Mouse (Mus musculus) urinary bladder, postnatal 25 days (tissue): Measurements from ENCODE around the gene Flywch2.

Experiments used
- DNase-seq: peaks from one replicate; pipeline ENCODE4 v3.0.0; 2022; ENCODE audit warnings: low spot score

The Flywch2 gene

DNA sequence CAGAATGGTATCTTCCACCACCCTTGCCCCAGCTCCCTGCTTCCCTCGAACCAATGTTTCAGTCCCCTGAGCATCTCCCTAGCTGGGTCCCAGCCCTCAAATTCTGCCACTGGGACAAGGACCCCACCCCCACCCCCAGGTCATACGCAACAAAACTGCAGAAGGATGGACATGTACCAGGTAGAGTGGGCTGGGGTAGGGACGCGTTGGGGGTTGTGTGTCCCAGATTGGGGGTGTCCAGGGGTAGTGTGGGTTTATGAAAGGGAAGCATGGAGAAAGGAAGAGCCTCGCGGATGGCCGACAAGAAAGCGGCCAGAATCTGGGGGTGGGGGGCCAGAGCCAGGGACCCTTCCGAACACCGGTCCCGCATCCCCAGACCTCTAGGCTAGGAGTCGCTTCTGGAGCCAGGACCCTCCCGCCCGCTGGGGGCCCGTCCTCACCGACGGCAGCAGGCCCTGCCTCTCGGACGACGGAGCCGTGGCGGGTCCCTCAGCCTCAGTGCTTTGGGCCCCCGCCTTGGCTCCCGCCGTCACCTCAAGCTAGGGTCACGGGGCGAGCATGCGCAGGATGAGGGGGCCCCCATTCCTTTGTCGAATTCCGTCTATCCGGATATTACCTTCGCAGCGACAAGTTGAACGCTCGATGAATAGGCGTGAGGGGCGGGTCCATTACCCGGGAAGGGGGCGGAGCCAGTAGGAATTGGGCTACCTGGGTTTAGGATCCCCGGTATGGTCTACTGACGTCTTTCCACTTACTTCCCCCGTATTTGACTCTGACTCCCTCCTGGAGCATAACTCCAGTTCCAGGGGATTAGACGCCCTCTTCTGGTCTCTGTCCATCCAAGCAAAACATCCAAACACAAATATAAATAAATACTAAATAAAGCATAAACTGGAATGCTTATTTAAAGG lies at the start of gene Flywch2:
Gene Flywch2 (minus strand): TSS at position 521 of the 911 bp plus-strand sequence.
- peak; percentile 70 for DNase-seq

DNA sequence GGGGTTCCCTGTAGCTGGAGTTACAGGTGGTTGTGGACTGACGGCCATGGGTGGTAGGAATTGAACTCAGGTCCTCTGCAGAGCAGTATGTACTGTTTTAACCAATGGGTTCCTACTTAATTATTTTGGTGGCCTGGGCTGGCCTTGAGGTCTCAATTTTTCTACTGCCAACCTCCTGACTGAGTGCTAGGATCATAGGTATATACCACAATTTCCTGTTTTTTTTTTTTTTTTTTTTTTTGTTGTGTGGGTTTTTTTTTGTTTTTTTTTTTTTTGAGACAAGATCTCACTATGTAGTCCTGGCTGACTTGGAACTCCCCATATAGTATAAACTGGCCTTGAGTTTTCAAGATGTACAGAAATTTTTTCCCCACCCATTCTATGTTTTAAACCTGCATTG lies 45.3 kb upstream of the Flywch2 start:
- no peak for DNase-seq

DNA sequence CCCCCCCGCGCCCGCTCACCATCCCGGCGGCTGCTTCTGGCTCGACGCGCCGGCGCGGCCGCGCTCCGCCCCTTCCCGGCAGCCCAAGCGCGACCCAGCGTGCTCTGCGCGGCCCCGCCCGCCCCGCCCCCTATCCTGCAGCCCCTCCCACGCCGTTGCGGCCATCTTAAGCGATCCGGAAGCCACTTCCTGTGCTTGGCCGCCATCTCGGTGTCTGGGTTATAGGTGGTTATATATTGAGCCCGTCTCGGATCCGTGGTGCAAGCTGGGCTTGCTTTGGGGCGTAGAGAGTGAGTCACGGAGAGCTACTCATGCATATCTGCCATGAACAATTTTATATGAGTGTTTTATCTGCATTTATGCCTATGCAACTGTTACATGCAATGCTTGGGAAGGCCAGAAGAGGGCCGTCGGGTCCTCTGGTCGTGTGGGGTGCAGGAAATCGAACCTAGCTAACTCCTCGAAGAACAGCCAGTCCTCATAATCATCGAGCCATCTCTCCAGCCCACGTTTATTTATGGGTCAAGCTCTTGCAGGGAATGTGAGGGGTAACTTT lies 43.3 kb upstream of the Flywch2 start, which contains the start of gene Elob:
Gene Elob (minus strand): TSS at position 73 of the 556 bp plus-strand sequence.
- peak; percentile 69 for DNase-seq

DNA sequence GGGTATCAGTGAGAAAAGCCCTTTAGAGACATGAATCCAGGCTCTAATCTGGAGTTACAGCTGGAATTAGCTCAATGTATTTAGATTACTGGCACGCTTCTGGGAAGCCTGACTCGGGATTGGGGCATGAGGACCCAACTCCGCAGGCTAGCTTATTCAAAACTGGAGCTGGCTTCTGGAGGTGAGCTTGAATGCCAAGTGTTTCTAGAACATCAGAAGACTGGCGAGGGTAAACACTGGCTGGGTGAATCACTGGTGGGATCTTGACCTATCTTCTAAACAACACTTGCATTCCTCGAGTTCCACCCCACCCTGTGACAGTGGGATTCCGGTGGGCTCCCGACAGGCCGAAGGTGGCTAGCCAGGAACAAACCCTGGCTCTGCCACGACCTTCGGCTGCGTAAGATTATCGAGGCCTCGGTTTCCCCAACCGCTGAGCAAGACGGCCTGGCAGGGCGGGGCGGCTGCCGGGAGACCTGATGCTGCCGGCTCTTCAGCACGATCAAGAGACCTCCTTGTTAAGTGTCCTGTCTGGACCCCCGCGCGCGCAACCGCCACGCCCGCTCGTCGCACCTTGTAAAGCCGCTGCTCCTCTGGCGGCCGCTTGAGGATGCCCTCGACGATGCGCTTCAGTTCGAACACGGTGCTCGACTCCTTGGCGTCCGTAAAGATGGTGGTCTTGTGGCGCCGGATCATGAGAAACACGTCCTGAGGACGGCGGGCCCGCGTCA lies 42.6 kb upstream of the Flywch2 start:
- peak; percentile 47 for DNase-seq

DNA sequence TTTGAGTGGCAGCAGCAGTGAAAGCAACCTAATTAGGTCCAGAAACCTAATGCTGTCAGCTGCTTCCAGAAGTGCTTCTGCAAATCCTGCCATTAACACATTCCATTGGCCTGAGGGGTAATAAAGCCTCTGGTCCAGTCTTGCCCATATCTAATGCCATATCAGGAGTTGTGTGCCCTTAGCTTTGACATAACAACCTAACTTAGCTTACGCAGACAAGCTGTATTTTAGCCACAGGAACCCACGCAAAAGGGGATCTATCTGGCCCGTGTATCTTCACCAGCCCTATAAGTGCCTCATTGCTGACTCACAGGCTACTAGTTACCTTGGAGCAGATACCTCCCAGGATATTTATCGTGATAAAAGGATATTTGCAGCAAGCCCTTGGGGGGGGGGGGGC lies 39.7 kb upstream of the Flywch2 start:
- no peak for DNase-seq

DNA sequence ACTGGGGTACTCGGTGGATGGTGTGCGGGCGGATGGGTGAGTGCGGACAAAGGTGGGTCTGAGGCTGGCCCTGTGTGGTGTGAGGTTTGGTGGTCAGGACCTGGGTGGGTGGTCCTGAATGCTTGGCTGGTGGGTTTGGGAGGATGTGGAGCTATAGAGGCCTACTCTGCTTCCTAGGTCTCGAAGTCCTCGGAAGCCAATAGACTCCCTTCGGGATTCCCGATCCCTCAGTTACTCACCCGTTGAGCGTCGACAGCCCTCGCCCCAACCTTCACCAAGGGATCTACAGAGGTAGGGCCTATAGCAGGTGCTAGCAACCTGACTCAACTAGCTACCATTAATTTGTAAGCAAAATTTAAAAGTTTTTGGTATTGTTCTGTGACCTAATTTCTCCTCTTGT lies 37.7 kb upstream of the Flywch2 start:
- no peak for DNase-seq

DNA sequence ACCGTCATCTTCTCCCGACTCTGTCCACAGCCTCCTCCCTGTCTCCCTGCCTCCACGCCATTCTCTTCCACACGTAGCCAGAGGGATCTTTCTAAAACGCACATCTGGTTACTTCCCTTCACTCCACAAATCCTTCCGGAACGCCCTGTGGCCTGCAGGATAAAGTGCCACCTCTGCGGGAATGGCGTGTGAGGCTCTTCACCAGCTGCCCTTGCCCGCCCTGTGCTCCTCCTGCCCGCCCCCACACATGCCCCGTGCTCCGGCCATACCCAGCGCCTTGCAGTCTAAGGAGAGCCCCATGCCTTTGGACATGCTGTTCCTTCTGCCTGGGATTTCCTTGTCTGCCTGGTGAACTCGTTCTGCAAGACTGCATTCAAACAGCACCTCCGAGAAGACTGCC lies 37.1 kb upstream of the Flywch2 start:
- no peak for DNase-seq

DNA sequence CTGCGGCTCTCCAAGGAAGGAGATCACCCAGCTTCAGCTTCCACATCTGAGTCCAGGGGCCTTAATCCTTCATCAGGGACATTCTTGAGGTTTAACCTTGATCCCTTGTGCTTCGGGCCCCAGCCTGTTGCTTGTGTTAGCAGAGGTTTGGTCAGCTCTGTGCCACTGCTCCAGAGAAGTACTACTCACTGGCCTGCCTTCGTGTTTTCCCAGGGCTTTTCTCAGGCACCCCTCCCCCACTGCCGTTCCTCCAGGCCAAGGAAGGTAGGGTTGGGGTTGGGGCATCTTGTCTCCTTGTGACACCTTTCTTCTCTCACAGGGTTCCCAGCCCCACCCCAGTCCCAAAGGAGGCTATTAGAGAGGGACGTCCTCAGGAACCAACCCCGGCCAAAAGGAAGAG lies 36.2 kb upstream of the Flywch2 start:
- no peak for DNase-seq

DNA sequence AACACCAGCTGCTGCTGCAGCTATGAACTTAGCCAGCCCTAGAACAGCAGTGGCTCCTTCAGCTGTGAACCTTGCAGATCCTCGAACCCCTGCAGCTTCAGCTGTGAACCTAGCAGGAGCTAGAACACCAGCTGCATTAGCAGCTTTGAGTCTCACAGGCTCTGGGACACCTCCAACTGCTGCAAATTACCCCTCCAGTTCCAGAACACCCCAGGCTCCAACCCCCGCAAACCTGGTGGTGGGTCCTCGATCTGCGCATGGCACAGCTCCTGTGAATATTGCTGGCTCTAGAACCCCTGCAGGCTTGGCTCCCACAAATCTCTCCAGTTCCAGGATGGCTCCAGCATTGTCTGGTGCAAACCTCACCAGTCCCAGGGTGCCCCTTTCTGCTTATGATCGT lies 34.9 kb upstream of the Flywch2 start:
- no peak for DNase-seq

DNA sequence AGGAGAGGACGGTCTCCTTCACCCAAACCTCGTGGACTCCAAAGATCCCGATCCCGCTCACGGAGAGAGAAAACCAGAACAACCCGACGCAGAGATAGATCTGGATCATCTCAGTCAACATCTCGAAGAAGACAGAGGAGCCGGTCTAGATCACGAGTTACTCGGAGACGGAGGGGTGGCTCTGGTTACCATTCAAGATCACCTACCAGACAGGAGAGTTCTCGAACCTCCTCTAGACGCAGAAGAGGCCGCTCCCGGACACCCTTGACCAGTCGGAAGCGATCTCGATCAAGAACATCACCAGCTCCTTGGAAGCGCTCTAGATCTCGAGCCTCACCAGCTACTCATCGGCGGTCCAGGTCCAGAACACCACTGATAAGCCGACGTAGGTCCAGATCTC lies 33.4 kb upstream of the Flywch2 start:
- no peak for DNase-seq

DNA sequence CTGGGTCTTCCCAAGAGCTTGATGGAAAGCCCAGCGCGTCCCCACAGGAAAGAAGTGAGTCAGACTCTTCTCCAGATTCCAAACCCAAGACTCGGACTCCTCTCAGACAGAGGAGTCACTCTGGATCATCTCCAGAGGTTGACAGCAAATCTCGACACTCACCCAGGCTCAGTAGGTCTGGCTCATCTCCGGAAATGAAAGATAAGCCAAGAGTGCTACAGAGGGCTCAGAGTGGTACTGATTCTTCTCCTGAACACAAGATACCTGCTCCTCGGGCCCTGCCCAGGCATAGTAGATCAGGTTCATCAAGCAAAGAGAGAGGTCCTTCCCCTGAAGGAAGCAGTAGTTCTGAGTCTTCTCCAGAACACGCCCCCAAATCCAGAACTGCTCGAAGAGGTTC lies 32.7 kb upstream of the Flywch2 start:
- DNase-seq = no peak

DNA sequence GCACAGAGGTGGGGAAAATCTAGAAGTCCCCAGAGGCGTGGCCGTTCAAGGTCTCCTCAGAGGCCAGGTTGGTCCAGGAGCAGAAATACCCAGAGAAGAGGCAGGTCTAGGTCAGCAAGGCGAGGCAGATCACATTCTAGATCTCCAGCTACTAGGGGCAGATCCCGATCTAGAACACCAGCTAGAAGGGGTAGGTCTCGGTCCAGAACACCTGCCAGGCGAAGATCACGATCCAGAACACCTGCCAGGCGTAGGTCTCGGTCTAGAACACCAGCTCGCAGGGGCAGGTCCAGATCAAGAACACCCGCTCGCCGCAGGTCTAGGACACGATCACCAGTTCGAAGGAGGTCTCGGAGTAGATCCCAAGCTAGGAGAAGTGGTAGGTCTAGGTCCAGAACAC lies 29.8 kb upstream of the Flywch2 start:
- no peak for DNase-seq

DNA sequence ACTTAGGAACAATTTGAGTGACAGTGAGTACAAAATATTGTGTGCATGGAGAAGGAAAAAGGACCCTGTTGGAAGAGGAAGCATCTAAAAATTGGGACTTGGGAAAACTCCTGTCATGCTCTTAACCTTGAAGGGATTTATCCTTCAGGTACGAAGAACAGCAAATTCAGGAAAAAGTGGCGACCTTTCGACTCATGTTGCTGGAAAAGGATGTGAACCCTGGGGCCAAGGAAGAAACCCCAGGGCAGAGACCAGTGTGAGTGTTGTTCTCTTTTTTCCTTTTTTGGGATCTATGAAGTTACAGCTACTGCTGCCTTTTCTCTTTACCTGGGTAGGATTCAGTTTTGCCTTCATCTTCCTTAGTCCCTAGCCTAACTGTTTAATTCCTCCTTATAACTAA lies 22.0 kb upstream of the Flywch2 start:
- DNase-seq = no peak

DNA sequence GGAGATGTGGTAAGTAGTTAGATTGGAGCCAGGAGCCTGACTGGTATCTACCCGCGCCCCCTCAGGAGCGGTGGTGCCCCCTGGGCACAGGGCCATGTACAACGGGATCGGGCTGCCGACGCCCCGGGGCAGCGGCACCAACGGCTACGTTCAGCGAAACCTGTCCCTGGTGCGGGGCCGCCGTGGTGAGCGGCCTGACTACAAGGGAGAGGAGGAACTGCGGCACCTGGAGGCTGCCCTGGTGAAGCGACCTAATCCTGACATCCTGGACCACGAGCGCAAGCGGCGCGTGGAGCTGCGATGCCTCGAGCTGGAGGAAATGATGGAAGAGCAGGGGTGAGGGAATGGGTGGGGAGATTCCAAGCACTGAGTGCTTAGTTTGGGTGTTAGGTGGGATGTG lies 21.0 kb upstream of the Flywch2 start:
- DNase-seq = no peak

DNA sequence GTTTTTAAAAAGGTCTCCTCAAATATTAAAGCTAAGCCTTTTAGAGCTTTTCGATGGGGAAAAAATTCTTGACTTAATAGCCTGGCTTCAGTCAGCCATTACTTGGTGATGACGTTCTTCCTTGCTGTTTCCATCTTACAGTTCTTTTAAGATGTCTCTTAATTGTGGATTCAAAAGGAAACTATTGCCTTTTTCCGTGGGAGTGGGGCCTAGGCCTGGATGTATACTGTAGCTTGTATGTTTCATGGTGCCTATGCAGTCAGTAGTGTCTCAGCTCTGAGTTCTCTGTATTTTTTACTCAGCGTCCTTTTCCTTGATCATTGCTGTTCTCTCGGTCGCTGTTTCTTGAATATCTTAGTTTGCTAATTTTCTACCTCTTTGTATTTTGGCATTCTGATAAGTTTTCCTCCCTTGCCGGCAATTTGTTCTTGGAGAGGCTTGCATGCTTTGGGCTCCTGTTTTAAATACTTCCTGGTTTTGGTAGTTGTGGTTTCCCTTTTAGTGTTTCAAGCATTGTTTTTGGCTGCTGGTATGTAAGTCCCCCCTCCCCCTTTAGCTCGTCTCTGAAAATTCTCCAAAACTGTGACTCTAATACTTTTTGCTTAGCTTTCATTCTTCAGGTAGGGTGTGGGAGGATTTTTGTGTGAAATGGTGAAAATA lies 18.7 kb upstream of the Flywch2 start:
- no peak for DNase-seq

DNA sequence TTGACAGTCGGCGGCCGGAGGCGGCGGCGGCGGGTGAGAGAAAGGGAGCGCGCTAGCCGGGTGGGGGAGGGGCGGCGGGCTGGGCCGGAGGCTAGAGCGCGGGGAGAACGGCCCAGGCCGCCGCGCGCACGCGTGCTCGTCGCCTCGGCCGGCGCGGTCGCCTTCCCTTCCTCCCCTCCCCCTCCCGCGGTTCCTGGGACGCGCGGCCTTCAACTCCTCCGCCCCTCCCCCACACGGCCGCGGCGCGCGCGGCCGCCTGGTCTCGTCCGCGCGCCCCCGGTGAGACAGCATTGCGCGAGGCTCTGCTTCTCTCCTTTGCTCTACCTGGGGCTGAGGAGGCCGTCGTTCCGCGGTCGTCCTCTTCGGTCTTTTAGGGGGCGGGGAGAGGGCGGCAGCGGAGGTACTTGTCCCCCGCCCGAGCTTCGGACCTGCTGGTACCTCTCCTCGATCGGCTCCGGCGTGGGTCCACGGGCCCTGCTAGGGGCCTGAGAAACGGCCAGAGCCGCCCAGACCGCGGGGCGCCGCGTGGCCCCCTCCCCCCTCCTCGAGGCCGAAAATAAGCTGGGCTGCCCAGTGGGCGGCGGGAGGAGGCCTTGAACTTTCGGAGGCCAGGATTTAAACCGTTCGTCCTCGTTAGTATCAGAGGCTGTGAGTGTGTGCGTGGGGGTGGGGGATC lies 17.6 kb upstream of the Flywch2 start:
- peak; percentile 80 for DNase-seq

DNA sequence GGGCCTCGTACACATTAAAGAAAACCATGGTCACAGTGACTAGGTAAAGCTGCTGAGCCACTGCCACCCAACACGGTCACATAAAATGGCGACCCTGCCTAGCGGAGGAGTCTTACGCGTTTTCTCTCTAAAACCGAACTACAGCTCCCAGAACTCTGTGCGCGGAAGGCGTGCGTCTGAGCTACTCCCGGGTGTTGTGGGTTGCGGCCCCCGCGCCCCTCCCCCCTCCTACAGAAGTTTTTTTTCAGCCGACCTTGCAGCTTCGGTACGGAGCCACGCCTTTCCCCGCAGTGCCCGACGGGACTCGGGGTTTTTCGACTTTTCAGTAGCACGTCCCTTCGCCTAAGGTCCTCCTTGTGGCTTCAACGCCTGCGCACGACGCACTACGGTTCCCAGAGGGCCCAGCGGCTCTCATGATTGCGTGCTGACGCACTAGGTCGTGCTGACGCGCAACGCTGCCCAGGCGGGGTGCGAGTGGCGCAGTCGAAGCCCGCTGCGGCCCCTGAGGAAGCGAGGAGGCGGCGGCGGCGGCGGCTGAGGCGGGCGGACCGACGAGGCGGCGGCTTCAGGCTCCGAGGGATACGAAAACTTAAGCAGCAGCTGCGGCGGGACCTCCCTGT lies 17.0 kb upstream of the Flywch2 start:
- DNase-seq = peak; percentile 87

DNA sequence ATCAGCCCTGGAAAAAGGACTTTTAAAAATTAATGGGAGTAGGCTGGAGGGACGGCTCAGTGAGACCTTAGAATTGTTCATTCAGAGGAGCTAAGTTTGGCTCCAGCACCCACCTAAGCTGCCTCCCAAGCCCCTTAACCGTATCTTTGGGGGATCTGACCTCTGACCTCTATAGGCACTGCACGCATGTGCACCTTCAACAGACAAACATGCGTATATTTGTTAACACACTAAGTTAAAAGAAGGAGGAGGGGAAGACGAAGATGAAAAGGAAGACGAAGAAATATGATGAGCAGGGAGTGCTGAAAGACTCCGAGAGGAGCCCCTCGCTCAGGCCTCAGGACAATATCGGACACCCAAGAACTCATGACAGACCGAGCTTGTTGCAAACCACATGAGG lies 15.7 kb upstream of the Flywch2 start:
- no peak for DNase-seq

DNA sequence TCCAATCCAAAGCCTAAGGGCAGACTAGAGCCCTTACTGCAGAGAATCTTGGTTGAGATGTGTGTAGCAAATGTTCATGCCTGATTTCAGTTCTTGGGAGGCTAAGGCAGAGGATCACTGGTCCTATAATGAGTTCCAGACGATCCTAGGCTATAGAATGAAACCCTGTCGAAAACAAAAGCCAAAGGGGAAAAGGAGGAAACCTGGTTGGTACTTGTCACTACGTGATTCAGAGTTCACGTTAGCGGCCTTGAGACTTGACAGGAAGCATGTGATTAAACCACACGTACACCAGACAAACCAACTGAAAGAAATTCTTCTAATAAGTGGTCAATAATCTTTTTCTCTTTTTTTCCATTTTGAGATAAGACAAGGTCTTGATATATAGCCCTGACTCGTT lies 11.4 kb upstream of the Flywch2 start:
- DNase-seq = no peak

DNA sequence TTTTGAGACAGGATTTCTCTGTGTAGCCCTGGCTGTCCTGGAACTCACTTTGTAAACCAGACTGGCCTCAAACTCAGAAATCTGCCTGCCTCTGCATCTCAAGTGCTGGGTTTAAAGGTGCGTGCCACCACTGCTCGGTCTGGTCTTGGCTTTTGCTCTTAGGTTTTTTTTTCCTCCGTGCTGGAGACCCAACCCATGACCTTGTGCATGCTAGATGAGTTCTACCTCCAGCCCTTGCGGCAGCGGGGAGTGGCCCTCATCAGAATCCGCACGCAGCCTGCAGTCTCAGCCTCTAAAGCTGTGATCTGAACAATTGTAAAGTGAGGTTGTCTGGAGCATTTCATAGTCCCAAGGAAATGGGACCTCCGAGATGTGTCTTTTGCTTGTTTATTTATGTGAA lies 9.4 kb upstream of the Flywch2 start:
- no peak for DNase-seq

DNA sequence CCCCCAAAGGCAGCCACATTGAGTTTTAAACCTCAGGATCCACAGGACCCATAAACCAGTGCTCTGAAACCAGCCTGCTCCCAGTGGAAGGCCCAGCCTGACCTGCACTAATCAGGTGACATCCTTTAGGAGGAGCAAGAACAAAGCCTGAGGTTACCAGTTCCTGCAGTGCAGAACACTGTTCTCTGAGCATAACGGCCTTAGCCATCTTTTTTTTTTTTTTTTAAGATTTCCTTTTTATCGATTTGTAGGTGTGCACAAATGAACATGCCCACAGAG lies 5.1 kb upstream of the Flywch2 start:
- no peak for DNase-seq
